Mouse (Mus musculus): Measurements from ENCODE around the gene Ttc4. TPM values are rescaled to one million over a fixed set of nuclear protein-coding genes. Genes with fewer than 3 reads are reported as not detected.
A peak's percentile ranks its signal among the peaks of the same experiment; 100 is the strongest.

The Ttc4 gene
- total RNA-seq, 2 experiments from 2014 or later, result 24.3 to 34.7 TPM

- Histone ChIP-seq H3K4me3 (no peak overlapping the region), H3K27ac (no peak overlapping the region)
- intact Hi-C loops (cut with DNase I), result no loop called here
- no peak for DNase-seq
- TF ChIP-seq CTCF (IDR thresholded peaks at IDR 0.05), result no peak
Observed at GRCm38 (mm10) chr4:106680955-106681354, 2.2 kb upstream of the Ttc4 start.

- no peak overlapping the region for H3K27ac ChIP-seq
- H3K4me3 ChIP-seq, result peak overlapping the region; percentile 94
- no peak for DNase-seq
- intact Hi-C loops (cut with DNase I), result no loop called here
- TF ChIP-seq CTCF (IDR thresholded peaks at IDR 0.05), result no peak
Observed at GRCm38 (mm10) chr4:106679152-106679551, 408 bp upstream of the Ttc4 start.

GRCm38 (mm10) chr4:106676749-106677148 lies 2.0 kb downstream of the Ttc4 start:
- Histone ChIP-seq H3K27ac (no peak overlapping the region), H3K4me3 (no peak overlapping the region)
- no peak for TF ChIP-seq CTCF (IDR thresholded peaks at IDR 0.05)
- intact Hi-C loops (cut with DNase I), result no loop called here
- DNase-seq, result no peak

- Histone ChIP-seq H3K4me3 (no peak overlapping the region), H3K27ac (peak overlapping the region; percentile 90)
- intact Hi-C loops (cut with DNase I), result loop anchor here (5.0 kb wide), 1 partner anchor 34 kb away; no protein-coding TSS in a partner anchor
- peak; percentile 88 for DNase-seq
- TF ChIP-seq CTCF (IDR thresholded peaks at IDR 0.05), result peak; percentile 21; the same call in 1 of the 2 replicates
Observed at GRCm38 (mm10) chr4:106666546-106666945, 12.2 kb downstream of the Ttc4 start.

GRCm38 (mm10) chr4:106665673-106666072 lies 13.1 kb downstream of the Ttc4 start:
- intact Hi-C loops (cut with DNase I), result loop anchor here (5.0 kb wide), 1 partner anchor 33 kb away; no protein-coding TSS in a partner anchor
- TF ChIP-seq CTCF (IDR thresholded peaks at IDR 0.05), result no peak
- Histone ChIP-seq H3K27ac (peak overlapping the region; percentile 90), H3K4me3 (no peak overlapping the region)
- DNase-seq, result no peak

- intact Hi-C loops (cut with DNase I), result loop anchor here (5.0 kb wide), 1 partner anchor 33 kb away; no protein-coding TSS in a partner anchor
- no peak for TF ChIP-seq CTCF (IDR thresholded peaks at IDR 0.05)
- DNase-seq, result no peak
- peak overlapping the region; percentile 90 for H3K27ac ChIP-seq
- H3K4me3 ChIP-seq, result no peak overlapping the region
Observed at GRCm38 (mm10) chr4:106665269-106665668, 13.5 kb downstream of the Ttc4 start.

- no peak for TF ChIP-seq CTCF (IDR thresholded peaks at IDR 0.05)
- Histone ChIP-seq H3K4me3 (no peak overlapping the region), H3K27ac (peak overlapping the region; percentile 90)
- no peak for DNase-seq
- intact Hi-C loops (cut with DNase I), result loop anchor here (5.0 kb wide), 1 partner anchor 32 kb away; no protein-coding TSS in a partner anchor
Observed at GRCm38 (mm10) chr4:106664697-106665096, 14.0 kb downstream of the Ttc4 start.

- H3K27ac ChIP-seq, result peak overlapping the region; percentile 90
- TF ChIP-seq CTCF (IDR thresholded peaks at IDR 0.05), result no peak
- no peak for DNase-seq
- H3K4me3 ChIP-seq, result no peak overlapping the region
- intact Hi-C loops (cut with DNase I), result no loop called here
Observed at GRCm38 (mm10) chr4:106663956-106664470, 14.7 kb downstream of the Ttc4 start.

- TF ChIP-seq CTCF (IDR thresholded peaks at IDR 0.05), result no peak
- peak; percentile 73 for DNase-seq
- Histone ChIP-seq H3K27ac (peak overlapping the region; percentile 80), H3K4me3 (no peak overlapping the region)
- intact Hi-C loops (cut with DNase I), result no loop called here
Observed at GRCm38 (mm10) chr4:106655681-106656080, 23.1 kb downstream of the Ttc4 start.

GRCm38 (mm10) chr4:106653051-106653450 lies 25.7 kb downstream of the Ttc4 start:
- no peak for TF ChIP-seq CTCF (IDR thresholded peaks at IDR 0.05)
- intact Hi-C loops (cut with DNase I), result no loop called here

GRCm38 (mm10) chr4:106652546-106652945 lies 26.2 kb downstream of the Ttc4 start:
- Histone ChIP-seq H3K27ac (no peak overlapping the region), H3K4me3 (no peak overlapping the region)
- TF ChIP-seq CTCF (IDR thresholded peaks at IDR 0.05), result no peak
- intact Hi-C loops (cut with DNase I), result no loop called here
- DNase-seq, result no peak

More at GRCm38 (mm10) chr4:106653051-106653450, 25.7 kb downstream of the Ttc4 start:
- DNase-seq, result peak; percentile 6
- no peak overlapping the region for H3K4me3 ChIP-seq
- H3K27ac ChIP-seq, result no peak overlapping the region

GRCm38 (mm10) chr4:106650833-106651527 lies 27.8 kb downstream of the Ttc4 start, which contains the start of gene Pars2:
TSS of gene Pars2 (plus strand) at chr4:106651069.
- H3K4me3 ChIP-seq, result peak within 1 kb of the TSS; percentile 84
- peak; percentile 98 for DNase-seq
- intact Hi-C loops (cut with DNase I), result no loop called here
- TF ChIP-seq CTCF (IDR thresholded peaks at IDR 0.05), result no peak
- peak within 1 kb of the TSS; percentile 87 for H3K27ac ChIP-seq

GRCm38 (mm10) chr4:106647137-106647536 lies 31.6 kb downstream of the Ttc4 start:
- intact Hi-C loops (cut with DNase I), result no loop called here
- no peak for DNase-seq
- TF ChIP-seq CTCF (IDR thresholded peaks at IDR 0.05), result no peak
- H3K27ac ChIP-seq, result peak overlapping the region; percentile 69
- no peak overlapping the region for H3K4me3 ChIP-seq
